In the genomic region with DNA sequence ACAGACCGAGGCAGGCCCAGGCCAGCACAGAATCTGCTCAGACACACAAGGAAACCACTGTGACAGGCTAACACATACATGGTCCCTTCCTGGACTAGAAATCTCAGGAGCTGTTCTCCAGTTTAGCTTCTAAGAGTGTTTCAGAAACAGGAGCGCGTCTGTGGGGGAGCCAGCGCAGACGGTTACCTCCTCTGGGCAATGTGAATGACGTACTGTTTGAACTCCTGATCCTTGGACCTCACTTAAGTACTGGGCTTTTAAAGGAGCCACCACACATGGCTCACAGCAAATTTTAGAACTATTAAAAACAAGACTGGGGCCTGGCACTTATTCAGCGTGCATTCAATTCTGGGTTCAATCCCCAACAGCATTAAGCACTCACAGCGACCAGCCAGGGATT, we compare ENCODE assay signal across 10 mouse cellular contexts. TPM values are rescaled to one million over a fixed set of nuclear protein-coding genes. Genes with fewer than 3 reads are reported as not detected.
A peak's percentile ranks its signal among the peaks of the same experiment; 100 is the strongest.
DNase-seq lines count a peak whose midpoint lies in the region; ATAC-seq and TF ChIP-seq lines count a peak whose summit lies in the region.
"Had no signal": no experiment of that assay in that cellular context is flagged by ENCODE, and none has a peak within 500 bp of the region (broad histone marks: within the 10 kb centered on the region; RNA-seq: fewer than 3 reads in every experiment).

No protein-coding gene starts in this region.

- no peak for TF ChIP-seq EP300 in stomach, postnatal 0 days (optimal IDR thresholded peaks at IDR 0.05)

- peaks cover 52% of the 10 kb centered on the region for H3K36me3 ChIP-seq in forebrain, embryonic 10.5 days (replicated peaks)
- no peaks in the 10 kb centered on the region; the same call in 1 of the 2 replicates for H3K36me3 ChIP-seq in forebrain, embryonic 16.5 days (ENCODE audit: control insufficient read depth, insufficient read depth)
- H3K36me3 ChIP-seq in midbrain, embryonic 11.5 days (ENCODE audit: control insufficient read depth, insufficient read depth, low read length), result peaks cover 7% of the 10 kb centered on the region; the same call in 1 of the 2 replicates
- H3K36me3 ChIP-seq in midbrain, postnatal 0 days (ENCODE audit: insufficient read depth, low read length), result no peaks in the 10 kb centered on the region
- peaks cover 3% of the 10 kb centered on the region; the same call in 1 of the 2 replicates for H3K36me3 ChIP-seq in stomach, postnatal 0 days (ENCODE audit: control insufficient read depth, insufficient read depth, low read length)

- H3K9ac ChIP-seq in forebrain, embryonic 16.5 days (replicated peaks; ENCODE audit: low read depth, low read length), result no peak overlapping the region
- 0 out of 2 replicates have a peak overlapping the region, but pooled peaks have one; percentile 38 for H3K9ac ChIP-seq in midbrain, embryonic 11.5 days (ENCODE audit: low read length)
- no peak overlapping the region for H3K9ac ChIP-seq in midbrain, postnatal 0 days (replicated peaks; ENCODE audit: low read length, poor library complexity, severe bottlenecking)
- peak overlapping the region; percentile 4; the same call in 1 of the 2 replicates for H3K9ac ChIP-seq in stomach, postnatal 0 days (ENCODE audit: low read length)

- H3K9me3 ChIP-seq in forebrain, embryonic 10.5 days, result no peaks in the 10 kb centered on the region
- no peaks in the 10 kb centered on the region for H3K9me3 ChIP-seq in forebrain, embryonic 16.5 days (ENCODE audit: control insufficient read depth, low read length)
- no peaks in the 10 kb centered on the region for H3K9me3 ChIP-seq in midbrain, embryonic 11.5 days (ENCODE audit: control insufficient read depth, low read length)
- no peaks in the 10 kb centered on the region for H3K9me3 ChIP-seq in midbrain, postnatal 0 days (ENCODE audit: low read length)
- H3K9me3 ChIP-seq in stomach, postnatal 0 days (ENCODE audit: control insufficient read depth, low read length), result no peaks in the 10 kb centered on the region

- DNase-seq in forebrain, embryonic 10.5 days (ENCODE audit: extremely low spot score, low spot score), result no peak
- no peak for DNase-seq in midbrain, embryonic 11.5 days (ENCODE audit: low spot score, missing footprints)
- no peak for DNase-seq in midbrain, postnatal 0 days (ENCODE audit: low spot score)
- DNase-seq in kidney, postnatal 10 days, result peak; percentile 43
- no peak for DNase-seq in stomach, postnatal 0 days (ENCODE audit: low spot score)
- DNase-seq in right cerebral cortex, postnatal 10 days (ENCODE audit: low spot score in 2 of 2), result no peak
- no peak for DNase-seq in left cerebral cortex, adult 11 months (ENCODE audit: low spot score)
- DNase-seq: cerebellum, postnatal 14 days had no signal

- no peak for TF ChIP-seq CTCF in midbrain, postnatal 0 days (IDR thresholded peaks at IDR 0.05)
- no peak for TF ChIP-seq CTCF in stomach, postnatal 0 days (IDR thresholded peaks at IDR 0.05; ENCODE audit: low read depth)

- whole genome bisulfite sequencing in forebrain, embryonic 10.5 days, result 68% methylated on average over 8 of the region's 8 CpGs
- WGBS in forebrain, embryonic 16.5 days, result 47% methylated on average over 8 of the region's 8 CpGs
- 66% methylated on average over 8 of the region's 8 CpGs for WGBS in midbrain, embryonic 11.5 days
- 50% methylated on average over 8 of the region's 8 CpGs for WGBS in midbrain, postnatal 0 days
- WGBS in stomach, postnatal 0 days, result 36% methylated on average over 8 of the region's 8 CpGs

- H3K4me1 ChIP-seq in forebrain, embryonic 10.5 days, result peaks cover 61% of the 10 kb centered on the region
- H3K4me1 ChIP-seq in forebrain, embryonic 16.5 days (replicated peaks; ENCODE audit: control insufficient read depth, insufficient read depth, low read length), result peaks cover 37% of the 10 kb centered on the region
- peaks cover 35% of the 10 kb centered on the region for H3K4me1 ChIP-seq in midbrain, embryonic 11.5 days (ENCODE audit: control insufficient read depth, insufficient read depth, low read length)
- H3K4me1 ChIP-seq in midbrain, postnatal 0 days (ENCODE audit: insufficient read depth, low read length), result 0 out of 2 replicates have a peak, but pooled peaks cover 5% of the 10 kb centered on the region
- peaks cover 5% of the 10 kb centered on the region for H3K4me1 ChIP-seq in stomach, postnatal 0 days (replicated peaks; ENCODE audit: control insufficient read depth, insufficient read depth)

- ATAC-seq in forebrain, embryonic 16.5 days, result no peak
- ATAC-seq in midbrain, embryonic 11.5 days (ENCODE audit: low FRiP score), result no peak
- no peak for ATAC-seq in midbrain, postnatal 0 days (ENCODE audit: low FRiP score)
- no peak for ATAC-seq in stomach, postnatal 0 days (ENCODE audit: low FRiP score, low TSS enrichment)

- no peak overlapping the region for H3K4me2 ChIP-seq in forebrain, embryonic 16.5 days (ENCODE audit: low read length)
- H3K4me2 ChIP-seq in midbrain, embryonic 11.5 days, result peak overlapping the region; percentile 15; the same call in 1 of the 2 replicates
- no peak overlapping the region for H3K4me2 ChIP-seq in midbrain, postnatal 0 days (ENCODE audit: low read depth, low read length, poor library complexity, severe bottlenecking)
- no peak overlapping the region for H3K4me2 ChIP-seq in stomach, postnatal 0 days (replicated peaks; ENCODE audit: low read depth)

- H3K4me3 ChIP-seq in forebrain, embryonic 10.5 days, result peak overlapping the region; percentile 1; the same call in 1 of the 2 replicates
- no peak overlapping the region for H3K4me3 ChIP-seq in forebrain, embryonic 16.5 days (replicated peaks; ENCODE audit: low read length)
- H3K4me3 ChIP-seq in midbrain, embryonic 11.5 days (ENCODE audit: low read depth, low read length), result no peak overlapping the region
- no peak overlapping the region for H3K4me3 ChIP-seq in midbrain, postnatal 0 days (ENCODE audit: low read depth, low read length)
- H3K4me3 ChIP-seq in stomach, postnatal 0 days (ENCODE audit: low read depth, low read length), result no peak overlapping the region

- H3K27ac ChIP-seq in forebrain, embryonic 10.5 days, result peak overlapping the region; percentile 44; the same call in 1 of the 2 replicates
- H3K27ac ChIP-seq in forebrain, embryonic 16.5 days (ENCODE audit: low read length), result no peak overlapping the region
- H3K27ac ChIP-seq in midbrain, embryonic 11.5 days (ENCODE audit: low read depth, low read length), result no peak overlapping the region
- no peak overlapping the region for H3K27ac ChIP-seq in midbrain, postnatal 0 days (ENCODE audit: low read depth, low read length)
- no peak overlapping the region for H3K27ac ChIP-seq in stomach, postnatal 0 days (replicated peaks)

- peaks cover 6% of the 10 kb centered on the region; the same call in 1 of the 2 replicates for H3K27me3 ChIP-seq in forebrain, embryonic 10.5 days (ENCODE audit: poor library complexity, severe bottlenecking)
- H3K27me3 ChIP-seq in forebrain, embryonic 16.5 days (replicated peaks; ENCODE audit: control insufficient read depth, insufficient read depth, low read length), result no peaks in the 10 kb centered on the region
- no peaks in the 10 kb centered on the region for H3K27me3 ChIP-seq in midbrain, embryonic 11.5 days (ENCODE audit: control insufficient read depth, insufficient read depth, low read length)
- H3K27me3 ChIP-seq in midbrain, postnatal 0 days (ENCODE audit: insufficient read depth, low read length), result no peaks in the 10 kb centered on the region
- no peaks in the 10 kb centered on the region for H3K27me3 ChIP-seq in stomach, postnatal 0 days (ENCODE audit: control insufficient read depth, insufficient read depth, low read length)

RNA-seq across cellular contexts. Expression of gene E2f1, which starts 3.1 kb away (rescaled TPM):
- 27.8 and 28.6 TPM in 2 replicates for polyA plus RNA-seq in forebrain, embryonic 10.5 days (2016; fragmentation: Nextera tagmentation; extraction: Ambion mirVana)
- 10.8 and 12.1 TPM in 2 replicates for polyA plus RNA-seq in forebrain, embryonic 16.5 days (2015; fragmentation: Nextera tagmentation; extraction: Ambion mirVana)
- 14.5 and 15.3 TPM in 2 replicates for polyA plus RNA-seq in midbrain, embryonic 11.5 days (2014; fragmentation: Nextera tagmentation; extraction: Ambion mirVana)
- 2.0 and 2.3 TPM in 2 replicates for total RNA-seq in midbrain, postnatal 0 days (2014; rRNA removed)
- polyA plus RNA-seq in midbrain, postnatal 0 days (2015; fragmentation: Nextera tagmentation; extraction: Ambion mirVana), result 2.1 and 2.3 TPM in 2 replicates
- polyA plus RNA-seq in stomach, postnatal 0 days (2015; fragmentation: Nextera tagmentation; extraction: Ambion mirVana), result 5.7 and 6.1 TPM in 2 replicates

RNA-seq across cellular contexts. Expression of gene Necab3, which starts 8.0 kb away (rescaled TPM):
- polyA plus RNA-seq in forebrain, embryonic 10.5 days (2016; fragmentation: Nextera tagmentation; extraction: Ambion mirVana), result 3.6 and 3.9 TPM in 2 replicates
- polyA plus RNA-seq in forebrain, embryonic 16.5 days (2015; fragmentation: Nextera tagmentation; extraction: Ambion mirVana), result 22.0 and 27.1 TPM in 2 replicates
- 6.1 and 6.9 TPM in 2 replicates for polyA plus RNA-seq in midbrain, embryonic 11.5 days (2014; fragmentation: Nextera tagmentation; extraction: Ambion mirVana)
- total RNA-seq in midbrain, postnatal 0 days (2014; rRNA removed), result 23.3 and 27.7 TPM in 2 replicates
- polyA plus RNA-seq in midbrain, postnatal 0 days (2015; fragmentation: Nextera tagmentation; extraction: Ambion mirVana), result 18.1 and 18.9 TPM in 2 replicates
- 0.50 and 0.70 TPM in 2 replicates for polyA plus RNA-seq in stomach, postnatal 0 days (2015; fragmentation: Nextera tagmentation; extraction: Ambion mirVana)

RNA-seq across cellular contexts. Expression of gene Actl10, which starts 15.1 kb away (rescaled TPM):
- 0.43 and 0.55 TPM in 2 replicates for polyA plus RNA-seq in forebrain, embryonic 10.5 days (2016; fragmentation: Nextera tagmentation; extraction: Ambion mirVana)
- 0.37 and 0.86 TPM in 2 replicates for polyA plus RNA-seq in forebrain, embryonic 16.5 days (2015; fragmentation: Nextera tagmentation; extraction: Ambion mirVana)
- not detected in 2 replicates for polyA plus RNA-seq in midbrain, embryonic 11.5 days (2014; fragmentation: Nextera tagmentation; extraction: Ambion mirVana)
- total RNA-seq in midbrain, postnatal 0 days (2014; rRNA removed), result not detected in 2 replicates
- 0.11 and 0.16 TPM in 2 replicates for polyA plus RNA-seq in midbrain, postnatal 0 days (2015; fragmentation: Nextera tagmentation; extraction: Ambion mirVana)
- polyA plus RNA-seq in stomach, postnatal 0 days (2015; fragmentation: Nextera tagmentation; extraction: Ambion mirVana), result not detected in 2 replicates
- polyA plus RNA-seq: heart, embryonic 14.5 days had no signal

RNA-seq across cellular contexts. Expression of gene 1700003F12Rik, which starts 19.8 kb away (rescaled TPM):
- 4.2 and 4.7 TPM in 2 replicates for polyA plus RNA-seq in forebrain, embryonic 10.5 days (2016; fragmentation: Nextera tagmentation; extraction: Ambion mirVana)
- polyA plus RNA-seq in forebrain, embryonic 16.5 days (2015; fragmentation: Nextera tagmentation; extraction: Ambion mirVana), result 1.9 and 2.9 TPM in 2 replicates
- 2.4 and 2.6 TPM in 2 replicates for polyA plus RNA-seq in midbrain, embryonic 11.5 days (2014; fragmentation: Nextera tagmentation; extraction: Ambion mirVana)
- 1.6 and 2.5 TPM in 2 replicates for total RNA-seq in midbrain, postnatal 0 days (2014; rRNA removed)
- 4.0 and 5.3 TPM in 2 replicates for polyA plus RNA-seq in midbrain, postnatal 0 days (2015; fragmentation: Nextera tagmentation; extraction: Ambion mirVana)
- 0.87 and 0.89 TPM in 2 replicates for polyA plus RNA-seq in stomach, postnatal 0 days (2015; fragmentation: Nextera tagmentation; extraction: Ambion mirVana)

RNA-seq across cellular contexts. Expression of gene Pxmp4, which starts 36.9 kb away (rescaled TPM):
- 9.3 and 12.4 TPM in 2 replicates for polyA plus RNA-seq in forebrain, embryonic 10.5 days (2016; fragmentation: Nextera tagmentation; extraction: Ambion mirVana)
- polyA plus RNA-seq in forebrain, embryonic 16.5 days (2015; fragmentation: Nextera tagmentation; extraction: Ambion mirVana), result 12.0 and 14.8 TPM in 2 replicates
- 12.3 and 14.1 TPM in 2 replicates for polyA plus RNA-seq in midbrain, embryonic 11.5 days (2014; fragmentation: Nextera tagmentation; extraction: Ambion mirVana)
- 16.1 and 21.6 TPM in 2 replicates for total RNA-seq in midbrain, postnatal 0 days (2014; rRNA removed)
- polyA plus RNA-seq in midbrain, postnatal 0 days (2015; fragmentation: Nextera tagmentation; extraction: Ambion mirVana), result 17.8 and 21.1 TPM in 2 replicates
- polyA plus RNA-seq in stomach, postnatal 0 days (2015; fragmentation: Nextera tagmentation; extraction: Ambion mirVana), result 49.7 and 52.8 TPM in 2 replicates

Comparison
In these comparisons a context has a peak if more than half of its experiments do, and no peak if none do; other contexts are left out.
1. H3K9ac ChIP-seq: peak in midbrain, embryonic 11.5 days (single experiment) and stomach, postnatal 0 days (single experiment); none in forebrain, embryonic 16.5 days (single experiment) and midbrain, postnatal 0 days (single experiment).